Mouse (Mus musculus) kidney, adult 2 months (tissue): ENCODE measurements at regions not wholly inside any gene's neighbourhood (a gene's known extent, or its start where the extent isn't known, plus 50 kb on each side); places are given as distances from the start of the nearest gene placed in this dataset.

Experiments used
- CTCF ChIP-seq: fragments of 200-500 bp; conservative IDR thresholded peaks from 2 replicates; pipeline ENCODE4 v1.5.1; 2011; ENCODE audit warnings: low read depth, mild to moderate bottlenecking, control low read depth, low read length, moderate library complexity, mixed read lengths; ENCODE audit not compliant: insufficient read depth, insufficient read length
- POLR2A ChIP-seq: fragments of 200-500 bp; IDR thresholded peaks from one replicate; pipeline ENCODE4 v1.6.1; 2011; ENCODE audit warnings: low read depth, low read length, control low read depth

DNA sequence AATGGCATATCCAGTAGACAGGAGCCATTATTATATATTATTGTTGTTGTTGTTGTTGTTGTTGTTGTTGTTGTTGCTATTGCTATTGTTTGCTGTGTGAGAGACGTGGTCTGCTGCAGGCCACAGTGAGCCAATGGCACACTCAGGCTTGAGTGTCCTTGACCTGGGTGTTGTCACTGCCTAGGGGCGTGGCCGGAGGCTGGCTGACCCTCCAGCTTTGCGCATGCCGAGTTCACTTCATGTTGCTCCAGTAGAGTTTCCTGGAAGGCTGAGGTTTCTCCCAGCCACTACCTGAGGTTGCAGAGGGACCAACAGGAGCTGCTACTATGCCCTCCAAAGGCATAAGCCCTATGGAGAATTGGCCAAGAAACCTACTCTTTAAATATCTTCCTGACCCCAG, 83.1 kb upstream of the Csf3r start:
- TF ChIP-seq POLR2A (no peak), CTCF (no peak)
